Mouse (Mus musculus) kidney, postnatal 14 days (tissue): ENCODE data around the gene Rbfox1.
A peak's percentile ranks its signal among the peaks of the same experiment; 100 is the strongest.

Experiments
- DNase-seq: peaks from one replicate; pipeline ENCODE4 v3.0.0; 2022; ENCODE audit warnings: mixed read lengths

Gene Rbfox1

DNA sequence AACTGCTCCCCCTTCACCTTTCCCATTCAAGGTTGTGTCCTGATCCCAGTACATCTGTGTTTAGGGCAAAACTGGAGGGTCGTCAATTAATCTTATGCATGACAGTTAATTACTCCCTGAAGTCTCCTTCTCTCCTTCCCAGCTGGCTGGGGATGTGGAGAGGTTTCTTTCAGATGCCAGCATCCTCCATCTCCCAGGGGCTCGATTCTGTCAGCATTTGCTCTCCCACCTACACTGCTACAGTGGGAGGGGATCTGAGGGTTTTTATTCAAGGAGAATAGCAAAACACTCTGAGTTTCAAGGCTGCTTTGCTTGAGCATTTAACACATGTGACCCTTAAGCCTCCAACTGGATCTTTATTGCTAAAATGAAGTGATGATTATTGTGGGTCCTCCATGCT, 496.4 kb downstream of the Rbfox1 start:
- DNase-seq = no peak

GRCm38 (mm10) chr16:6382712-6383111, 497.6 kb downstream of the Rbfox1 start:
- DNase-seq = no peak

GRCm38 (mm10) chr16:6390278-6390930, 505.2 kb downstream of the Rbfox1 start:
- peak; percentile 3 for DNase-seq

GRCm38 (mm10) chr16:6396676-6397409, 511.7 kb downstream of the Rbfox1 start:
- DNase-seq = no peak

DNA sequence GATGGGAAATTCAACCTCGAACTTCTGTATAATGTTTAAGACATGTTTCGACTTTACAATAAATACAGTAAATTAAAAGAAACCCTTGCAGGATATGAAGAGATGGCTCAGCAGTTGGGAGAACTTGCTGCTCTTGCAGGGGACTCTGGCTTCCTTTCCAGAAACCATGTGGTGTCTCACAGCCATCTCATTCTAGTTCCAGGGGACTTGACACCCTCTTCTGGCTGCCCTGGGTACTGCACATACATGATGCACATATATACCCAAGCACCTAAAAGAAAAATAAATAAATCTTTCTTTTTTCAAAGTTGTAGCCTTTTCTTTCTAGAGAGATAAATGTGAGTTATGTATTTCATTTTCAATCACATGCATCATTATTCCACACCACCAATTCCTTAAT, 512.5 kb downstream of the Rbfox1 start:
- DNase-seq = no peak

DNA sequence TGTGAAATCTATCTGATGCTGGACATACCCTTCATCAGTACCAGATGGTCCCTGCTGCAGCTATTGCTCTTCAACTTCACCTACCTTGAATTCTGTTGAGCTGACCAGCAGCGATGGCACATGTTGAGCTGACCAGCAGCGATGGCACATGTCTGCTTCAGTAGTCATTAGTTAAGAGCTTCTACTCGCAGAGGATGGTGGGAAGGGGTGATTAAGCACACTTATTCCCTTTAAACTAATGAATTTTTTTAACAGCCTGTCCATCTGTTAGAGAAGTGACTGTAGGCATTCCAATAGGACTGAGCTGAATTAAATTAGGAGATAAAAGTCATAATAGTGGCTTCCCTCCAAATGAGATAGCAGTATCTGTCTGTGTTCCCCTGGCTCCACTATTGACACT, 517.7 kb downstream of the Rbfox1 start:
- DNase-seq = no peak

DNA sequence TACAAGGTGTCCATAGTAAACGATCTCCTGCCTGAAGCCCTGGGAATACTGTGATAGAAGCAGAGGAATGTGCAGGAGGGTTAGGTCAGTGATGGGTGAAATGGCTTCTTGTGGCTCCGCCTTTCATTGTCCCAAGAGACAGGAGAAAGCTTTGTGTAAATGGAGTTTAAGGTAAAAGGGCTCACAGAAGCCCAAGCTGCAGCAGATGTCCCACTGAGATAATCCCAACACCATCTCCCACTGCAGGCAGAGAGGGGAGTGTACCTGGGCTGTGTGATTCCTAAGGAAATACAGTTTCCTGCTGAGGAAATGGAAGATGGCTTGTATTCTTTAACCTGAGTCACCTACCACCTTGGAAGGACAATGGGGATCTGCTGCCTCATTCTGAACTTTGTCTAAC, 529.7 kb downstream of the Rbfox1 start:
- DNase-seq = no peak

DNA sequence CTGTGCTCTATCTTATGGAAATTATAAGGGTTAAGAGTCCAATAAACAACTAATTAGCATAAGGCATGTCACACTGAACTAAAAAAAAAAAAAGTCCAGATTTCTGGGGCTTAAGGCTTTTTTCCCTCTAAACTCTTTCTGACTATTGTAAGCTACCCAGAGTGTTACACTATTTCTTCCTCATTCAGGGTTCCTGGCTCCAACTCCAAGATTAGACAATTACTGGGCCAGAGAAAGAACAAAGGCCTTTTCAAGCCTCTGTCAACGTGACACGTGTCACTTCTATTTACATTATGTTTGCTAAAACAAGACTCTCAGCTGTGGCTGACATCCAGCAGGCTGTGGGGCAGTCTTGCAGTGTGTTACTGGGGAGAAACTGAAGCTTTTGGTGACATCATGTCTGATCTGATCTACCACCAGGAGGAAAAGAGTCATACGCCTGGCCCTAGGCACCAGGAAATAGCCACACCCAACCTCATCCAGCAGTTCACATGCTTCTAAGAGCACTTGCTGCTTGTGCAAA, 536.5 kb downstream of the Rbfox1 start:
- DNase-seq = no peak

- no peak for DNase-seq
Measured at GRCm38 (mm10) chr16:6423878-6424409, 538.8 kb downstream of the Rbfox1 start.

- DNase-seq = no peak
Measured at GRCm38 (mm10) chr16:6424738-6425137, 539.6 kb downstream of the Rbfox1 start.

- no peak for DNase-seq
Measured at GRCm38 (mm10) chr16:6427292-6428281, 542.4 kb downstream of the Rbfox1 start.

GRCm38 (mm10) chr16:6430981-6431380, 545.8 kb downstream of the Rbfox1 start:
- DNase-seq = no peak

GRCm38 (mm10) chr16:6436445-6436844, 551.3 kb downstream of the Rbfox1 start:
- no peak for DNase-seq

- no peak for DNase-seq
Measured at GRCm38 (mm10) chr16:6448250-6448649, 563.1 kb downstream of the Rbfox1 start.

- no peak for DNase-seq
Measured at GRCm38 (mm10) chr16:6455349-6455748, 570.2 kb downstream of the Rbfox1 start.

- no peak for DNase-seq
Measured at GRCm38 (mm10) chr16:6479094-6479590, 594.0 kb downstream of the Rbfox1 start.

DNA sequence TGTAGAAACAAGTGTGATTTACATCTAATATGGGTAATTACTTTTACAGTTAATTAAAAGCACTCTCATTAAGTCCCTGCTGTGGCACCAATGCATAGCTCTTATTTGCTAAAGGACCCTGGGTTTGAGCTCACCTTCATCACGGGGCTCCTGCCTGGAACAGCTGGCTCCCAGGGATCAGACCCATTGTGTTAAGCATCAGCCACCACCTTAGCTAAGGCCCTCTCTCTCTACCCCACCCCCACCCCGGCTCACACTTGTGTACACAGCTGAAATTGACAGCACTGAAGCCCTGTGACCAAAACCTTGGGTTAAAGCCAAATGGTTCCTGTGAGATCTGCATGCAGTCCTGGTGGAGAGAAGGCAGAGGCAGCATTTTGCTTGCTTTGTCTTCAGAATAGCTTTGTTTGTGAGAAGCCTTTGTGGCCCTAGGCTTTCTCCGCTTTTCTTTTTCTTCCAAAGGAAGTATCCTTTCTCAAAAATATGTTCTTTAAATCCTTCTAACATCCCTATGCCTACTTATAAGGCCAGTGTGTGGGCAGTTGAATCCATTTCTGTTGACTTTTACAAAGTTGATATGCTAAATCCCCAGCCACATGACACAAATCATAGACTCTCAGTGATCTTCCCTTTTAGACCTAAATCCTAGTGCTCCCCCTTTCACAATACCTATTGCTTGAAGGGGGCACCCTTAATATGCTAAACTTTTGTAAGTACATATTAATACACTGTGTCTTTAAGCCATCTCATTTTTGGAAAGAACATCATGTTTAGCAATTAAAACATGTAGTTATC, 594.7 kb downstream of the Rbfox1 start:
- no peak for DNase-seq

DNA sequence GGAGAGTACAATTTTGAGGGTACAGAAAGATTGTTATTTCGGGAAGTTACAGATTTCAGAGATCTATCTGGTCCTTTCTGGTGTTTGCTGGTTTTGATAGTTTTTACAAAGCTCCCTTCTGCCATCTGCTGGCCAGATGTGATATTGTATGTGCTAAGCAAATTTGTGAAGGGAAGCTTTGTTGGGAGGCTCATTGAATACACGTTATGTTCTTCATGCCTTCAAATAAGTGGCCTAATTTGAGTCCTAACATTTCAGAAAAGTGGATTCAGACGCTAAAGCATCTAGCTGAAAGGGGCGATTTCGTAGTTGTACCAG, 595.2 kb downstream of the Rbfox1 start:
- DNase-seq = peak; percentile 53

DNA sequence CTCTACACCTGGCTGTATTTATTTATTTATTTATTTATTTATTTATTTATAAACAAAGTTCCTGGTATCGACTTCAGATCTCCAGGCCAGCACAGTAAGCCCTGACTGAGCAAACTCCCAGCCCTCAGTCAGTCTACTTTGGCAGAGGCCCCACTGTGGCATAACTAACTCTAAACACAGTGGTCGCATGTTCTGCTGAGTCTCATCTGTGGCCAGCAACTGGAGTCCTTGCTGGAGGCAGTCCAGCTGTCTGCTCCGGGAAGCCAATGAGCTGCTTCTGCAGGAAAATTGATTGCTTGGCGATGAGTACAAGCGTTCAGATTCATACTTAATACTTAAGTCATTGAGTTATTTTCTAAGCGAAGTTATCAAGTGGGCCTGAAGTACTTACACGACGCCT, 598.5 kb downstream of the Rbfox1 start:
- DNase-seq = no peak

- no peak for DNase-seq
Measured at GRCm38 (mm10) chr16:6485631-6486030, 600.5 kb downstream of the Rbfox1 start.

- DNase-seq = peak; percentile 17
Measured at GRCm38 (mm10) chr16:6502219-6502618, 617.1 kb downstream of the Rbfox1 start.
